Mouse (Mus musculus): ENCODE data around the gene Igsf9b. TPM values are rescaled to one million over a fixed set of nuclear protein-coding genes. Genes with fewer than 3 reads are reported as not detected.

Gene Igsf9b
- polyA plus RNA-seq, 1 experiment from 2014 or later, result 26.8 TPM

DNA sequence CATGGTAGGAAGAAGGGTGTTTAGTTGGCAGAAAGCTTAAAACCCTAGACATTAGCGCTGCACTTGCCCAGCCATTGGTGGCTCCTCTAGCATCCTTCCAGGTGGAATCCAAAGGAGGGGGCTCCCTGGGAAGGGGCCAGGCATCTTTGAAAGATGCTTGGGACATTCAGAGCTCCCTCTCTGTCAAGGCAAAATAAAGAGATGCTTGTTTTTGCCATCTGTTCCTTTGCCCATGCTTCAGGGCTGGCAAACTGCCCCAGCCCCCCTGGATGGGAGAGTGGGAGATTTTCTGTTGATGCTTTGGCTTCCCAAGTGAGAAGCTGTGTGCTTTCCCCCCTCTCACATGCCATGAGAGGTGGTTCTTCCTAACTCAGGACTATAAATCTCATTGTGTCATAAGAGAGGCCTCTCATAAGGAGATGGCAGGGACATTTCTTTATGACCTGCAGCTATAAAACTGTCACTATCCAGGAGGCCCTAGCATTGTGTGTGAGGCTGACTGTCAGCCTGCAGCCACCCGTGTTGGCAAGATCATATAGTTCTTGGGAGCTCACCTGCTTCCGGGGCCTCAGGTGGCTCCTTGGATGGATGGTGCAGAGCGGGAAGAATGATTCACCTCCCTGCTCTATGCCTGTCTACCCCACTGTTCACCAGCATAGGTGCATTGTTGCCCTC lies 38.1 kb downstream of the Igsf9b start:
- no peak overlapping the region for H3K4me2 ChIP-seq (ENCODE audit: low read length)
- WGBS, result 78% methylated on average over 4 of the region's 4 CpGs
- ATAC-seq, result peak; percentile 58; the same call in 1 of the 2 replicates

DNA sequence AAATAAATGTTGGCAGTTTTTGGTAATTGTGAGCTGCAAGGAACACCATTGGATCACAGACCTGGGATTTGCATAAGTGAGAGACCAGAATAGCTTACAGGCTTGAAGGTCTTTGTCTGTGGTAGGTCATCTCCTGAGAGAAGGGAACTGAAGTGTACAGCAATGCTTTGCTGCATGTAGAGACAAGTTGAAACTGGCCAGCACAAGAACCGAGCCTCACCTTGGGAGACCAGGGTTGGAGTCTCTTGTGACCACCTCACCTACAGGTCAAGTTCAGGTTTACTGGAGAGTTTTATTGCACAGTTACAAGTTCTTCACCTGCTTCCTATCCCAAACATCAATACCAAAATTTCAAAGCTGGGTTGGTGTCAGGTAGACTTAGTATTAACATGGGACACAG lies 40.2 kb downstream of the Igsf9b start:
- H3K4me3 ChIP-seq (ENCODE audit: low read length), result no peak overlapping the region
- no peak for ATAC-seq
- no peak overlapping the region for H3K27ac ChIP-seq (ENCODE audit: low read depth, low read length)
- no peaks in the 10 kb centered on the region for H3K27me3 ChIP-seq (replicated peaks; ENCODE audit: control insufficient read depth, insufficient read depth, low read length)
- no peaks in the 10 kb centered on the region; the same call in 1 of the 2 replicates for H3K4me1 ChIP-seq (ENCODE audit: control insufficient read depth, insufficient read depth, low read depth, low read length)
- H3K9me3 ChIP-seq (ENCODE audit: control insufficient read depth, low read length), result no peaks in the 10 kb centered on the region
- no peak overlapping the region for H3K4me2 ChIP-seq (ENCODE audit: low read length)
- H3K9ac ChIP-seq (ENCODE audit: low read depth, low read length), result no peak overlapping the region
- peaks cover 18% of the 10 kb centered on the region for H3K36me3 ChIP-seq (ENCODE audit: control insufficient read depth, insufficient read depth, low read length)
- WGBS, result 84% methylated on average over 1 of the region's 1 CpGs

More for the DNA sequence above, 38.1 kb downstream of the Igsf9b start:
- Histone ChIP-seq H3K9ac (ENCODE audit: low read depth, low read length) (no peak overlapping the region), H3K27me3 (replicated peaks; ENCODE audit: control insufficient read depth, insufficient read depth, low read length) (no peaks in the 10 kb centered on the region), H3K36me3 (ENCODE audit: control insufficient read depth, insufficient read depth, low read length) (peaks cover 17% of the 10 kb centered on the region), H3K4me3 (ENCODE audit: low read length) (no peak overlapping the region), H3K9me3 (ENCODE audit: control insufficient read depth, low read length) (no peaks in the 10 kb centered on the region), H3K27ac (ENCODE audit: low read depth, low read length) (no peak overlapping the region), H3K4me1 (ENCODE audit: control insufficient read depth, insufficient read depth, low read depth, low read length) (no peaks in the 10 kb centered on the region; the same call in 1 of the 2 replicates)

DNA sequence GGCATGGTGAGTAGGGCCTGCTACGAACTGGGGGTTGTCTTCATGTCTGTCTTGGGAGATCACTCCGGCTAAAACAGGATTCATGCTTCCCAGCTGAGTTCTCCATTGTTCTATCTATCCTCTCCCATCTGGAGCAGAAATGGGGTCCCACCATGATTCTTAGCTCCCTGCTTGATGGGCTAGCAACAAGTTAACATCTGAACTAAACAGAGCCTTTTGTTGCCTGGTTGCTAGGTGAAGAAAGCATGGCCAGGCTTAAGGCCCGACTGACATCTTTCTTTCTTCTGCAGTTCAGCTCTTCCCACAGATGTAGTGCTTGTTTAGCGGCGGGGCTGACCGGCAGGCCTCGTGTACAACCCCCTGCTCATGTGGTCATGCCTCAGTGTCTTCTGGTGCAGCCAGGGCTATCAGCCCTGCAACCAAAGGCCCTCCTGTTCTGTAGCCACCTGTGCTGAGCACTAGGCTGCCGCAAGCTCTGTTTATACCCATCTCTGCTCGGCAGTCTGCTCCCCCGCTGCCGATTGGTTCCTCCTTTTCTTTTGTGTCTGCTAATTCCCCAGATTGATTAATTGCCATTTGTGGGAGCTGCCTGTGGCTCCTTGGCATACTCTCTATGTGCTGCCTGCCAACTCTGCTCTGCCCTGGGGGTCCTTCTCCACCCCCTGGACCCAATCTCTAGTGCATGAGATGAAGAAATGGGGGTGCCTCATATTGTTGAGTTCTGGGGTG lies 47.7 kb downstream of the Igsf9b start:
- peaks cover 23% of the 10 kb centered on the region for H3K36me3 ChIP-seq (ENCODE audit: control insufficient read depth, insufficient read depth, low read length)
- WGBS, result 20% methylated on average over 11 of the region's 11 CpGs
- peak overlapping the region; percentile 37 for H3K27ac ChIP-seq (ENCODE audit: low read depth, low read length)
- H3K4me1 ChIP-seq (ENCODE audit: control insufficient read depth, insufficient read depth, low read depth, low read length), result peaks cover 7% of the 10 kb centered on the region
- H3K9ac ChIP-seq (ENCODE audit: low read depth, low read length), result no peak overlapping the region
- ATAC-seq, result peak; percentile 71
- no peak overlapping the region for H3K4me3 ChIP-seq (ENCODE audit: low read length)
- H3K27me3 ChIP-seq (replicated peaks; ENCODE audit: control insufficient read depth, insufficient read depth, low read length), result no peaks in the 10 kb centered on the region
- H3K9me3 ChIP-seq (ENCODE audit: control insufficient read depth, low read length), result no peaks in the 10 kb centered on the region
- no peak overlapping the region for H3K4me2 ChIP-seq (ENCODE audit: low read length)

DNA sequence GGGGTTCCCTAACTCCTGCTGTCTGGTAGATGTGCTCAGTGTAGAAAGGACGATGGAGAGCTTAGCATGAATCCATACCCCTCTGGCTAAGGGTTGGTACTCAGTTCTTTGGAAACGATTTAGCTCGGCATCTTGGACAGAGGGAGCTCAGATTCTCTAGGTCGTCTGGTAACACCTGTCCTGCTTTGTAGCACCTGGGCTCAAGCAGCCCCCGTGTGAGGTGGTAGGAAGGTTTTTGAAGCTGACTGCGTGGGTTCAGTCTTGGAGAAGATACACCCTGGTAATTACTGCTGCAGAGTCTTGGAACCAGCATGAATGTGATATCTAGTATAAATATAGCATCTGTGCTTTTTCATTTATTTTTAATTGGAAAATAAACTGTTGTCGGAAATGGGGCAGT lies 54.1 kb downstream of the Igsf9b start:
- Histone ChIP-seq H3K4me2 (ENCODE audit: low read length) (no peak overlapping the region), H3K9ac (ENCODE audit: low read depth, low read length) (no peak overlapping the region), H3K9me3 (ENCODE audit: control insufficient read depth, low read length) (no peaks in the 10 kb centered on the region), H3K27ac (ENCODE audit: low read depth, low read length) (no peak overlapping the region), H3K36me3 (ENCODE audit: control insufficient read depth, insufficient read depth, low read length) (peaks cover 3% of the 10 kb centered on the region; the same call in 1 of the 2 replicates), H3K4me3 (ENCODE audit: low read length) (no peak overlapping the region), H3K4me1 (ENCODE audit: control insufficient read depth, insufficient read depth, low read depth, low read length) (no peaks in the 10 kb centered on the region), H3K27me3 (replicated peaks; ENCODE audit: control insufficient read depth, insufficient read depth, low read length) (no peaks in the 10 kb centered on the region)
- ATAC-seq, result no peak
- WGBS, result 84% methylated on average over 7 of the region's 7 CpGs

DNA sequence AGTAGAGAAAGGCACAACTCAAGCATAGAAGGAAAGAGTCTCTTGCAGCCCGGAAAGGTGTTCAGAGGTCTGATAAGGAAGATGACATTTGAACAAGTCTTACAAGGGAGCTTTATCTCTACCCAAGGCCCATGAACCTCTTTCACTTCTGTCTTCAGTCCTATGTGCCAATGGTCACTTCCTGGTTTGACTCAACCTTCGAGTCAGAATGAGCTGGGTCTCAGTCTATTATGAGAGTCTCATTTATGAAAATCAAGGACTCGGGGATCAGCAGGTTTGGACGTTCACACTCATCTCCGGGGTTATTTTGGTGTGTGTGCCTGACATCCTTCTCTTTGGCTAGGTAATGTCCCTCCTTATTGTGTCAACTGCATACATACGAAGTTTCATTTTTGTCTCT lies 58.9 kb downstream of the Igsf9b start:
- Histone ChIP-seq H3K27me3 (replicated peaks; ENCODE audit: control insufficient read depth, insufficient read depth, low read length) (no peaks in the 10 kb centered on the region), H3K4me3 (ENCODE audit: low read length) (no peak overlapping the region), H3K4me1 (ENCODE audit: control insufficient read depth, insufficient read depth, low read depth, low read length) (no peaks in the 10 kb centered on the region), H3K27ac (ENCODE audit: low read depth, low read length) (no peak overlapping the region), H3K4me2 (ENCODE audit: low read length) (no peak overlapping the region), H3K9ac (ENCODE audit: low read depth, low read length) (no peak overlapping the region), H3K9me3 (ENCODE audit: control insufficient read depth, low read length) (no peaks in the 10 kb centered on the region), H3K36me3 (ENCODE audit: control insufficient read depth, insufficient read depth, low read length) (0 out of 2 replicates have a peak, but pooled peaks cover 2% of the 10 kb centered on the region)
- WGBS, result 88% methylated on average over 6 of the region's 6 CpGs
- ATAC-seq, result no peak

DNA sequence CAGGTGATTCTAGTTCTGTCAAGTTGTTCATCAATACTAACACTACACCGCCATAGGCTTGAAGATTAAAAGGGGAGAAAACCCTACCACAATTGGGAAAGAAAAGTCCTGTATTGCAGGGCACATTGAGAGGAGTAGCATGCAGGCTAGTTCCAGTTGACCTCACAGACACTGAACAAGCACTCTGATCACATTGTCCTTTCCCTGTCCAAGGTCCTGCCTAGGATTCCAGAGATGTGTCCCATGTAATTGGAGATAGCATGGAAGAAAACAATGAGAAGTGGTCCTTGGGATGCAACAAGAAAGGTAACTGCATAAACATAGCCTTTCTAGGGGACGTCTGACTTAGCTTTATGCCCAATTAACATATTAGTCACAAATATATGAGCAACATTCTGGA lies 68.2 kb downstream of the Igsf9b start:
- no peak for ATAC-seq
- no peak overlapping the region for H3K4me2 ChIP-seq (ENCODE audit: low read length)
- H3K27ac ChIP-seq (ENCODE audit: low read depth, low read length), result no peak overlapping the region
- no peaks in the 10 kb centered on the region for H3K27me3 ChIP-seq (replicated peaks; ENCODE audit: control insufficient read depth, insufficient read depth, low read length)
- no peaks in the 10 kb centered on the region for H3K9me3 ChIP-seq (ENCODE audit: control insufficient read depth, low read length)
- H3K4me1 ChIP-seq (ENCODE audit: control insufficient read depth, insufficient read depth, low read depth, low read length), result no peaks in the 10 kb centered on the region
- no peak overlapping the region for H3K9ac ChIP-seq (ENCODE audit: low read depth, low read length)
- no peaks in the 10 kb centered on the region for H3K36me3 ChIP-seq (ENCODE audit: control insufficient read depth, insufficient read depth, low read length)
- WGBS, result 74% methylated on average over 2 of the region's 2 CpGs
- H3K4me3 ChIP-seq (ENCODE audit: low read length), result no peak overlapping the region

DNA sequence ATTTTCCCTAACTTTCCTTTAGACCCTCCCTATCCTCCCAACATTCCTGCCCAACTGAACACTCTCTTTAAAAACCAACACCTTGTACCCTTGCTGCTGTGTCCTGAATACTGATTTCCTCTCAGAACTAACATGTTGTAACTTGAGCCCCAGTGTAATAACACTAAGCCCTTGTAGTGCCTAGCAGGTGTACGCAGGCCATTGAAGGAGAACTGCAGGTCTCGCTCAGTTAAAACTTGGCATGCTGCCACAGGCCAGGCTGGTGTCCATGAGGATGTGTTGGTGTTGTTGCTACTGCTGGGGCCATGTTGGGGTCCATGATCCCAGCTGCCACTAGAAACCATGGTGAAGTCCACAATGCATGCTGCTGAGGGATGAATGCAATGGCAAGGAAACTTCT lies 70.1 kb downstream of the Igsf9b start:
- H3K4me2 ChIP-seq (ENCODE audit: low read length), result no peak overlapping the region
- H3K9ac ChIP-seq (ENCODE audit: low read depth, low read length), result no peak overlapping the region
- no peaks in the 10 kb centered on the region for H3K9me3 ChIP-seq (ENCODE audit: control insufficient read depth, low read length)
- WGBS, result 55% methylated on average over 2 of the region's 2 CpGs
- H3K36me3 ChIP-seq (ENCODE audit: control insufficient read depth, insufficient read depth, low read length), result no peaks in the 10 kb centered on the region
- no peak overlapping the region for H3K4me3 ChIP-seq (ENCODE audit: low read length)
- no peaks in the 10 kb centered on the region for H3K4me1 ChIP-seq (ENCODE audit: control insufficient read depth, insufficient read depth, low read depth, low read length)
- H3K27me3 ChIP-seq (replicated peaks; ENCODE audit: control insufficient read depth, insufficient read depth, low read length), result no peaks in the 10 kb centered on the region
- ATAC-seq, result no peak
- no peak overlapping the region for H3K27ac ChIP-seq (ENCODE audit: low read depth, low read length)

DNA sequence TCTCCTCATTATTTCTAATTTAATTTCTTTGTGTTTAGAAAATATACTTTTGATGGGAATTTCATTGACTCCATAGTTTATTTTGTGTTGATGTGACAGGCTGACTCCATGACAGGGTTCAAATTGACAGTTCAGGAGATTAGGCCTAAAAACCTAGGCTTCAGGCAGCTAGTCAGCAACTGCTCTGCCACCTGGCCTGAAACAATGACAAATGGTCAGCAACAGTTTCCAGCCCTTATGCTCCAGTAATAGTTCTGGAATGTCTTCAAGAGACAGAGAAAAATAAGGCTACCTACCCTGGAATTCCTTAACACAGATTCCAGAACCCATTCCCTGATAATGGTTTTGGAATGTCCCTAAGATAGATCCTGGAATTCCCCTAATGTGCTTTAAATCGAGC lies 76.7 kb downstream of the Igsf9b start:
- ATAC-seq, result no peak
- Histone ChIP-seq H3K9me3 (ENCODE audit: control insufficient read depth, low read length) (no peaks in the 10 kb centered on the region), H3K27ac (ENCODE audit: low read depth, low read length) (no peak overlapping the region), H3K4me3 (ENCODE audit: low read length) (no peak overlapping the region), H3K4me1 (ENCODE audit: control insufficient read depth, insufficient read depth, low read depth, low read length) (no peaks in the 10 kb centered on the region), H3K27me3 (replicated peaks; ENCODE audit: control insufficient read depth, insufficient read depth, low read length) (no peaks in the 10 kb centered on the region), H3K9ac (ENCODE audit: low read depth, low read length) (no peak overlapping the region), H3K36me3 (ENCODE audit: control insufficient read depth, insufficient read depth, low read length) (no peaks in the 10 kb centered on the region), H3K4me2 (ENCODE audit: low read length) (no peak overlapping the region)
- WGBS, result 65% methylated on average over 1 of the region's 1 CpGs

DNA sequence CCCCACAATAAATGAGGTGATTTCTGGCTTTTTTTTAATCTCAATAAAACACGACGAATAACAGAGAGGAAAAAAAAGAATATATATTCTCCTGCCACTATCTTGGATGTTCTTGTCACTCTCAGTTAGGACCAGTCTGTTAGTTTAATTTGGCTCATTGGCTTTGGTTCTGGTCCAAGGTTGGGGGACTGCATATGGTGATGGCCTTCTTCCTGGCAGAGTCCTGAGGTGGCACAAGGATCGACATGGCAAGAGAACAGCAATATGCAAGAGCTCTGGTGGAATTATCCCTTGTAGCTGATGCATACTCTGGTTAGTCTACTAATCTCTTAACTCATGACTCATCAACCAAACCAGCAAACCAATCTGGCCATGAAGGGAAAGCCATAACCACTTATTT lies 87.9 kb downstream of the Igsf9b start:
- Histone ChIP-seq H3K4me1 (ENCODE audit: control insufficient read depth, insufficient read depth, low read depth, low read length) (no peaks in the 10 kb centered on the region), H3K27ac (ENCODE audit: low read depth, low read length) (no peak overlapping the region), H3K4me3 (ENCODE audit: low read length) (no peak overlapping the region), H3K9ac (ENCODE audit: low read depth, low read length) (no peak overlapping the region), H3K4me2 (ENCODE audit: low read length) (no peak overlapping the region), H3K27me3 (replicated peaks; ENCODE audit: control insufficient read depth, insufficient read depth, low read length) (no peaks in the 10 kb centered on the region), H3K36me3 (ENCODE audit: control insufficient read depth, insufficient read depth, low read length) (no peaks in the 10 kb centered on the region), H3K9me3 (ENCODE audit: control insufficient read depth, low read length) (no peaks in the 10 kb centered on the region)
- 88% methylated on average over 3 of the region's 3 CpGs for WGBS
- ATAC-seq, result no peak
